Mouse (Mus musculus) left cerebral cortex, adult 2 months (tissue): Measurements from ENCODE around the gene Hao2. TPM values are rescaled to one million over a fixed set of nuclear protein-coding genes. Genes with fewer than 3 reads are reported as not detected.

Experiments used
- DNase-seq, 2 experiments: peaks; one replicate each; pipeline ENCODE4 v3.0.0; 2021 to 2022; ENCODE audit warnings: low spot score in 2 of 2, mixed read lengths in 1 of 2; ENCODE audit errors: extremely low spot score in 1 of 2
- H3K27ac ChIP-seq: fragments of 200-600 bp; 2 replicates; pipeline ENCODE4 v1.8.1; 2022
- H3K4me3 ChIP-seq: fragments of 200-600 bp; 2 replicates; pipeline ENCODE4 v1.8.1; 2022
- CTCF ChIP-seq: fragments of 200-600 bp; IDR thresholded peaks from 2 replicates; pipeline ENCODE4 v1.8.1; 2022; ENCODE audit warnings: antibody characterized with exemption, mild to moderate bottlenecking, moderate library complexity
- intact Hi-C: fragments of 180-260 bp; cut with DNase I; formaldehyde crosslinking; loops from one replicate; pipeline ENCODE4 v1.15.1; 2025
- long read RNA-seq, 2 experiments: library from polyadenylated mRNA; stranded (forward); transcript quantifications; one replicate each; pipeline ENCODE4 v2.0.0; 2021; ENCODE audit warnings: borderline mapping rate in 2 of 2
- total RNA-seq, 2 experiments: library from RNA; stranded (reverse); gene quantifications; 2 replicates each; pipeline ENCODE4 v1.2.3; 2021

The Hao2 gene
- not detected for total RNA-seq
- long read RNA-seq, experiment 1, result 0 reads
- long read RNA-seq, experiment 2, result 0 reads

GRCm38 (mm10) chr3:98893057-98893772 lies at the start of gene Hao2:
Gene Hao2 (minus strand): TSS chr3:98893239.
- intact Hi-C loops, result loop anchor here (5.0 to 10.0 kb wide), 2 partner anchors 79 to 1252 kb away; no protein-coding TSS in a partner anchor
- TF ChIP-seq CTCF, result no peak
- no peak for DNase-seq
- Histone ChIP-seq H3K4me3 (no peak within 1 kb of the TSS), H3K27ac (no peak within 1 kb of the TSS)

- intact Hi-C loops, result no loop called here
- H3K4me3 ChIP-seq, result no peak overlapping the region
- no peak for TF ChIP-seq CTCF
- no peak overlapping the region for H3K27ac ChIP-seq
- no peak for DNase-seq
These were observed 48.6 kb upstream of the Hao2 start for GRCm38 (mm10) chr3:98941601-98942000.

GRCm38 (mm10) chr3:98941066-98941551 lies 48.1 kb upstream of the Hao2 start:
- no peak for DNase-seq
- TF ChIP-seq CTCF, result no peak
- no peak overlapping the region for H3K27ac ChIP-seq
- H3K4me3 ChIP-seq, result no peak overlapping the region
- intact Hi-C loops, result no loop called here

- DNase-seq, result no peak
These were observed 47.2 kb upstream of the Hao2 start for GRCm38 (mm10) chr3:98940225-98940624.

GRCm38 (mm10) chr3:98936446-98936845 lies 43.4 kb upstream of the Hao2 start:
- intact Hi-C loops, result no loop called here
- Histone ChIP-seq H3K4me3 (no peak overlapping the region), H3K27ac (no peak overlapping the region)
- no peak for DNase-seq
- TF ChIP-seq CTCF, result no peak

More at GRCm38 (mm10) chr3:98940225-98940624, 47.2 kb upstream of the Hao2 start:
- intact Hi-C loops, result no loop called here
- H3K27ac ChIP-seq, result no peak overlapping the region
- no peak overlapping the region for H3K4me3 ChIP-seq
- no peak for TF ChIP-seq CTCF

- no peak for DNase-seq
- intact Hi-C loops, result no loop called here
- Histone ChIP-seq H3K4me3 (no peak overlapping the region), H3K27ac (no peak overlapping the region)
- no peak for TF ChIP-seq CTCF
These were observed 41.6 kb upstream of the Hao2 start for GRCm38 (mm10) chr3:98934601-98935000.

- no peak for TF ChIP-seq CTCF
- no peak overlapping the region for H3K27ac ChIP-seq
- DNase-seq, result no peak
- intact Hi-C loops, result no loop called here
- no peak overlapping the region for H3K4me3 ChIP-seq
These were observed 41.0 kb upstream of the Hao2 start for GRCm38 (mm10) chr3:98934041-98934440.

- intact Hi-C loops, result no loop called here
- no peak overlapping the region for H3K27ac ChIP-seq
- TF ChIP-seq CTCF, result no peak
- no peak overlapping the region for H3K4me3 ChIP-seq
- no peak for DNase-seq
These were observed 39.4 kb upstream of the Hao2 start for GRCm38 (mm10) chr3:98932421-98932820.

GRCm38 (mm10) chr3:98931836-98932235 lies 38.8 kb upstream of the Hao2 start:
- no peak overlapping the region for H3K4me3 ChIP-seq
- DNase-seq, result no peak
- intact Hi-C loops, result no loop called here
- H3K27ac ChIP-seq, result no peak overlapping the region
- TF ChIP-seq CTCF, result no peak

- no peak for DNase-seq
- intact Hi-C loops, result no loop called here
- no peak for TF ChIP-seq CTCF
- no peak overlapping the region for H3K27ac ChIP-seq
- H3K4me3 ChIP-seq, result no peak overlapping the region
These were observed 27.4 kb upstream of the Hao2 start for GRCm38 (mm10) chr3:98920417-98920816.

GRCm38 (mm10) chr3:98917260-98917659 lies 24.2 kb upstream of the Hao2 start:
- H3K4me3 ChIP-seq, result no peak overlapping the region
- DNase-seq, result no peak
- no peak for TF ChIP-seq CTCF
- intact Hi-C loops, result loop anchor here (5.0 kb wide), 2 partner anchors 315 to 1020 kb away; no protein-coding TSS in a partner anchor
- H3K27ac ChIP-seq, result no peak overlapping the region

GRCm38 (mm10) chr3:98916856-98917255 lies 23.8 kb upstream of the Hao2 start:
- intact Hi-C loops, result loop anchor here (5.0 kb wide), 2 partner anchors 315 to 1020 kb away; no protein-coding TSS in a partner anchor
- no peak for TF ChIP-seq CTCF
- H3K27ac ChIP-seq, result no peak overlapping the region
- DNase-seq, result no peak
- no peak overlapping the region for H3K4me3 ChIP-seq

- peak; percentile 89 for TF ChIP-seq CTCF
- intact Hi-C loops, result loop anchor here (1.0 to 5.0 kb wide), 3 partner anchors 61 to 1022 kb away; no protein-coding TSS in a partner anchor
- Histone ChIP-seq H3K4me3 (no peak overlapping the region), H3K27ac (no peak overlapping the region)
- DNase-seq, result peak; percentile 50 to 70
These were observed 22.6 kb upstream of the Hao2 start for GRCm38 (mm10) chr3:98915659-98916058.
